Mouse (Mus musculus): ENCODE data around the gene Adora3. TPM values are rescaled to one million over a fixed set of nuclear protein-coding genes. Genes with fewer than 3 reads are reported as not detected.
"Not testable (repeated sequence)": the region's sequence is repeated elsewhere in the genome, so short reads cannot be mapped to it uniquely, and the experiment has no call there.

Adora3 gene
- polyA plus RNA-seq, 2 experiments = 0.47 to 0.49 TPM

DNA sequence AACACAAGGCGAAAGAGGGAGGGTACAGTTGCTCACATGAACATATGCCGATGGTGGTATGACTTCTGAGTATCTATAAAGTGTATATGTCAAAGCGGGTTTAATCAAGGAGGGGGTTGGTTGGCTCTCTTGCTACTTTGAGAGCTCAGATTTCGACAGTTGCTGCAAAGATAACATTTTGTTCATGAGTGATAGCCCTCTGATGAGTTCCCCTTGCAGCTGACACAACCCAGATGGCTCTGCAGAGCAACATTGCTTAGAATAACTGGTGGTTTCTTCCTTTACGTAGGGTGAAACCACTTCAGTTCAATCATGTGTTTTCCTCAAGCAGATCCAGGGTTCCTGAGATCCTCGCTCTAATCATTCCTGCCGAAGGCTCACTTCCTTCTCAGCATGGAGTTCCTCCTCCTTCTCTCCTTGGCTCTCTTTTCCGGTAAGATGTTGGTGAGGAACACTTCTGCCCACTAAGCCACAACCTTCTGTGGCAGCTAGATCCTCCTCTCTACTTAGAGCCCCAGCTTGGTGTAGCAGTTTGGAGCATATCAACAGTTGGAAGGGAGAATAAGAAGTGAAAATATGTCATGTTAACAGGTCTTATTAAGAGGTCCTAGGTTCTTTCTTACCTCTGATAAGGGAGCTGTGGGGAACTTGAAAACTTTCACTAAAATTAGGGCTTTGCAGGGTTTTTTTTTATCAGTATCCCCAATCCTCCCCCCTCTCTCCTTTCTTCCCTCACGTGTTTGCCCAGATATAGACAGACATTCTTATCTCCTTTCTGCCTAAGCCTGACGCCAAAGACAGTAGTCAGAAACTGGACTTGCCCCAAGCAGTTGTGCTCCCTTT is 43.4 kb downstream of the Adora3 start:
- peak overlapping the region in 1 of 2 experiments; percentile 5; a peak in 2 of 4 replicates for H3K4me3 ChIP-seq (ENCODE audit: insufficient read depth in 1 of 2, low read depth in 2 of 2, low read length in 2 of 2)
- H3K4me2 ChIP-seq (ENCODE audit: low read depth) = peak overlapping the region; percentile 63
- no peaks in the 10 kb centered on the region for H3K36me3 ChIP-seq (replicated peaks; ENCODE audit: control insufficient read depth, insufficient read depth, low read depth)
- peak overlapping the region; percentile 12; the same call in 1 of the 2 replicates for H3K27ac ChIP-seq
- no peaks in the 10 kb centered on the region for H3K27me3 ChIP-seq (ENCODE audit: control insufficient read depth, insufficient read depth, low read length)
- TF ChIP-seq CTCF (IDR thresholded peaks at IDR 0.05; ENCODE audit: low read depth) (no peak), EP300 (IDR thresholded peaks at IDR 0.05; ENCODE audit: low read depth) (peak; percentile 62)
- peak in 2 of 3 experiments; percentile 44 to 45 for DNase-seq (ENCODE audit: low read depth in 3 of 3, low spot score in 3 of 3)
- no peaks in the 10 kb centered on the region for H3K9me3 ChIP-seq (ENCODE audit: control insufficient read depth, low read length)
- H3K9ac ChIP-seq (replicated peaks) = peak overlapping the region; percentile 33; the same call in 1 of the 2 replicates
- H3K4me1 ChIP-seq (replicated peaks; ENCODE audit: control insufficient read depth in 2 of 2, insufficient read depth in 2 of 2, low read length in 1 of 2) = peaks cover 37 to 54% of the 10 kb centered on the region in 2 experiments
- peak; percentile 76 for ATAC-seq (ENCODE audit: insufficient read depth)
- 7% methylated on average over 10 of the region's 10 CpGs for WGBS (ENCODE audit: insufficient replicate concordance)

DNA sequence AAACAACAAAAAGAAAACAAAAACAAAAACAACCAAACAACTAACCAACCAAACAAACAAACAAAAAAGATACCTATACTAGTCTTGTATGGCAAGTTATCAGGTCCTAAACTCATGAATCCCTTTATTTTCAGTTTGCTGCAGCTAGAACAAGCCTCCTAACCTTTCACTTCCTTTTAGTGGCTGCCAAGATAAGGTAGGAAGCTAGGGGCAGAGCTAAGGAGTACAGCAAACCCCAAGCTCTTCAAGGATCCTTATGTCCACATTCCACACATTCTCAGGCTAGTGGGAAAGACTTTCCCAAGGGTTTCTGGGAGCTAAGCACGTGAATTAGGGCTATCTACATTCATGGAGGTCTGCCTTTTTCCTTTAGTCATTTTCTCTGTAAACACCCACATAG is 44.6 kb downstream of the Adora3 start:
- 26% methylated on average over 1 of the region's 1 CpGs for WGBS (ENCODE audit: insufficient replicate concordance)
- Histone ChIP-seq H3K9me3 (ENCODE audit: control insufficient read depth, low read length) (no peaks in the 10 kb centered on the region), H3K36me3 (replicated peaks; ENCODE audit: control insufficient read depth, insufficient read depth, low read depth) (no peaks in the 10 kb centered on the region), H3K27me3 (ENCODE audit: control insufficient read depth, insufficient read depth, low read length) (no peaks in the 10 kb centered on the region), H3K4me1 (replicated peaks; ENCODE audit: control insufficient read depth in 2 of 2, insufficient read depth in 2 of 2, low read length in 1 of 2) (peaks cover 37 to 56% of the 10 kb centered on the region in 2 experiments), H3K4me2 (ENCODE audit: low read depth) (no peak overlapping the region), H3K9ac (replicated peaks) (no peak overlapping the region), H3K4me3 (ENCODE audit: insufficient read depth in 1 of 2, low read depth in 2 of 2, low read length in 2 of 2) (no peak overlapping the region), H3K27ac (no peak overlapping the region)
- ATAC-seq (ENCODE audit: insufficient read depth) = no peak
- TF ChIP-seq CTCF (IDR thresholded peaks at IDR 0.05; ENCODE audit: low read depth) (no peak), EP300 (IDR thresholded peaks at IDR 0.05; ENCODE audit: low read depth) (no peak)
- no peak for DNase-seq (ENCODE audit: low read depth in 3 of 3, low spot score in 3 of 3)

DNA sequence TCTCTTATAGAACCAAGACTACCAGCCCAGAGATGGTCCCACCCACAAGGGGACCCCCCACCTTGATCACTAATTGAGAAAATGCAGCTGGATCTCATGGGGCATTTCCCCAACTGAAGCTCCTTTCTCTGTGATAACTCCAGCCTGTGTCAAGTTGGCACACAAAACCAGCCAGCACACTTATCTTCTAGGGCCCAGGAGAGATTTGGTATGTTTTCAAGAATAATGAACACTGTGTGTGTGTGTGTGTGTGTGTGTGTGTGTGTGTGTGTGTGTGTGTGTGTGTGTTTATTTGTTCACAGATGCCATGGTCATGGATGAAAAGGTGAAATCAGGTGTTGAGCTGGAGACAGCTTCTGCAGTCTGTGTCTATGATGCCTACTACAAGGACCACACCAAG is 45.8 kb downstream of the Adora3 start:
- not testable (repeated sequence) for H3K36me3 ChIP-seq (replicated peaks; ENCODE audit: control insufficient read depth, insufficient read depth, low read depth); H3K27ac ChIP-seq; H3K9me3 ChIP-seq (ENCODE audit: control insufficient read depth, low read length); H3K9ac ChIP-seq (replicated peaks); H3K4me3 ChIP-seq (ENCODE audit: insufficient read depth in 1 of 2, low read depth in 2 of 2, low read length in 2 of 2); H3K4me2 ChIP-seq (ENCODE audit: low read depth); ATAC-seq (ENCODE audit: insufficient read depth); H3K27me3 ChIP-seq (ENCODE audit: control insufficient read depth, insufficient read depth, low read length); DNase-seq (ENCODE audit: low read depth in 3 of 3, low spot score in 3 of 3)
- peaks cover 37 to 53% of the 10 kb centered on the region in 2 experiments for H3K4me1 ChIP-seq (replicated peaks; ENCODE audit: control insufficient read depth in 2 of 2, insufficient read depth in 2 of 2, low read length in 1 of 2)

DNA sequence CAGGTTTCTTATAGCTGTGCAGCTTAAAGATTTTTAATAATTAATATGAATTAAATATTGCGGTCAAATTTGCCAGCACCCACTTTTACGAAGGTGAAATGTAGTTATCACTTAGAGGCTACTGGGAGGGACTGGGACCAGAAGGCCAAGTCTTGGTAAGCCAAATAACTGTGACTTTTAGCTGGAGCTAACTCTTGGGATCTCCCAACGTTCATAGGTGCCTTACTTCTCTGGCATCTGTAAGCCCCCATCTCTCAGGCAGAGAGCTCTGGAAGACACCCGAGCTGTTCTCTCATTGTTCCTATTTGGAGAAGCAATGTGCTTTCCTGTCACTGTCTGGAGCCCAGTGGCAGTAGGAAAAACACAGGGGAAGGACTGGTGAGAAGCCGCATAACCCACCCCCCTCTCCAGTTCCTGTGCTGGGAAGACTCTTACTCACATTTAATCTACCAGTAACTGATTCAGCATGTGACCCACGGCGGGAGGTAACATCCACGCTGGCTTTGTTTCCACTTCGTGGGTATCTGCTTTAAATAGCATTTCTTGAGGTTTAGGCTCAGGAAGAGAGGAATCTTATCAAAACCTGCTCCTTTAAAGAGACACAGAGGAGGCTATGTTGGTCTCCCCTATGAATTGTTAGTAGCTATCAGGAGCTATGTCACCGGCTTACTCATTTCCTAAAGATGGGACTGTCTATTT is 47.1 kb downstream of the Adora3 start:
- Histone ChIP-seq H3K4me2 (ENCODE audit: low read depth) (no peak overlapping the region), H3K9ac (replicated peaks) (no peak overlapping the region), H3K4me3 (ENCODE audit: insufficient read depth in 1 of 2, low read depth in 2 of 2, low read length in 2 of 2) (no peak overlapping the region), H3K27me3 (ENCODE audit: control insufficient read depth, insufficient read depth, low read length) (no peaks in the 10 kb centered on the region), H3K4me1 (replicated peaks; ENCODE audit: control insufficient read depth in 2 of 2, insufficient read depth in 2 of 2, low read length in 1 of 2) (peaks cover 34 to 44% of the 10 kb centered on the region in 2 experiments), H3K36me3 (replicated peaks; ENCODE audit: control insufficient read depth, insufficient read depth, low read depth) (no peaks in the 10 kb centered on the region), H3K27ac (no peak overlapping the region), H3K9me3 (ENCODE audit: control insufficient read depth, low read length) (no peaks in the 10 kb centered on the region)
- whole genome bisulfite sequencing (ENCODE audit: insufficient replicate concordance) = 26% methylated on average over 10 of the region's 10 CpGs
- no peak for ATAC-seq (ENCODE audit: insufficient read depth)
- no peak for DNase-seq (ENCODE audit: low read depth in 3 of 3, low spot score in 3 of 3)
- TF ChIP-seq EP300 (IDR thresholded peaks at IDR 0.05; ENCODE audit: low read depth) = no peak
- TF ChIP-seq CTCF (IDR thresholded peaks at IDR 0.05; ENCODE audit: low read depth) = no peak

DNA sequence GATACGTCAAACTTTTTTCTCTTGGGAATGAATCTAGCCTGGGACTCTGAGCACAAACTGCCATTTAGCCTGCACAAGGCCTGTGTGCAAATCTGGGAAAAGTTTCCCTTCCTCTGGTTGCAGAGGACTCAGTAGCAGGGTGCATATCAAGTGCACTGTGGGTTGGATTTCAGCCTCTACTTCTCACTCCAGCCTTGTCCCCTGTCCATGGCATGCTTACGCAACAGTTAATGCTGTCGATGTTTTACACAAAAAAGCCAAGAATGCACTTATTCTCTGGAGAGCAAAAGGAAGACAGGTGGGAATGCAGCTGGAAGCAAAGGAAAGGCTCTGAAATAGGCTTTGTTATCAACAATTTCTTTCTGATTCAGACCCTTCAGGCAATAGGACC is 47.7 kb downstream of the Adora3 start:
- Histone ChIP-seq H3K4me3 (ENCODE audit: insufficient read depth in 1 of 2, low read depth in 2 of 2, low read length in 2 of 2) (no peak overlapping the region), H3K4me2 (ENCODE audit: low read depth) (no peak overlapping the region), H3K36me3 (replicated peaks; ENCODE audit: control insufficient read depth, insufficient read depth, low read depth) (no peaks in the 10 kb centered on the region), H3K9ac (replicated peaks) (no peak overlapping the region), H3K4me1 (replicated peaks; ENCODE audit: control insufficient read depth in 2 of 2, insufficient read depth in 2 of 2, low read length in 1 of 2) (peaks cover 31 to 41% of the 10 kb centered on the region in 2 experiments), H3K27me3 (ENCODE audit: control insufficient read depth, insufficient read depth, low read length) (no peaks in the 10 kb centered on the region), H3K9me3 (ENCODE audit: control insufficient read depth, low read length) (no peaks in the 10 kb centered on the region), H3K27ac (no peak overlapping the region)
- TF ChIP-seq EP300 (IDR thresholded peaks at IDR 0.05; ENCODE audit: low read depth) (no peak), CTCF (IDR thresholded peaks at IDR 0.05; ENCODE audit: low read depth) (no peak)
- DNase-seq (ENCODE audit: low read depth in 3 of 3, low spot score in 3 of 3) (no peak), ATAC-seq (ENCODE audit: insufficient read depth) (no peak)
- WGBS (ENCODE audit: insufficient replicate concordance) = 40% methylated on average over 3 of the region's 3 CpGs

DNA sequence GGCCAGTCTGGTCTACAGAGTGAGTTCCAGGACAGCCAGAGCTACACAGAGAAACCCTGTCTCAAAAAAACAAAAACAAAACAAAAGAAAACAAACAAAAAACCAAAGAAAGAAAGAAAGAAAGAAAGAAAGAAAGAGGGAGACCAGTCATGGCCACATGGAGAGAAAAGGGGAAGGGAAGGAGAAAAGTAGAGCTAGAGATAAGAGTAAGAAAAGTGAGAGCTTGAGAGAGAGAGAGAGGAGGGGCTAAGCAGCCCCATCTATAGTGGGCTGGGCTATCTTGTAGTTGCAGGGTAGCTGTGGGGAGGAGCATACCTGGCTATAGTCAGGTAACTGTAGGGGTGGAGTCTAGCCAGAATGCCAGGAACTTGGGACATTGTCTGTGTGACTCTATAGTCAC is 50.1 kb downstream of the Adora3 start:
- peaks cover 10 to 30% of the 10 kb centered on the region in 2 experiments for H3K4me1 ChIP-seq (replicated peaks; ENCODE audit: control insufficient read depth in 2 of 2, insufficient read depth in 2 of 2, low read length in 1 of 2)
- H3K27ac ChIP-seq; ATAC-seq (ENCODE audit: insufficient read depth): not testable (repeated sequence)

More for the DNA sequence above, 50.1 kb downstream of the Adora3 start:
- not testable (repeated sequence) for H3K4me3 ChIP-seq (ENCODE audit: insufficient read depth in 1 of 2, low read depth in 2 of 2, low read length in 2 of 2); H3K4me2 ChIP-seq (ENCODE audit: low read depth); H3K36me3 ChIP-seq (replicated peaks; ENCODE audit: control insufficient read depth, insufficient read depth, low read depth); DNase-seq (ENCODE audit: low read depth in 3 of 3, low spot score in 3 of 3); H3K27me3 ChIP-seq (ENCODE audit: control insufficient read depth, insufficient read depth, low read length); H3K9ac ChIP-seq (replicated peaks); H3K9me3 ChIP-seq (ENCODE audit: control insufficient read depth, low read length)

Measured in liver, embryonic 14.5 days (tissue).